Mouse (Mus musculus) kidney, adult 2 months (tissue): ENCODE results near the gene Gpd1. TPM values are rescaled to one million over a fixed set of nuclear protein-coding genes. Genes with fewer than 3 reads are reported as not detected.
A peak's percentile ranks its signal among the peaks of the same experiment; 100 is the strongest.
"Not testable (repeated sequence)": the region's sequence is repeated elsewhere in the genome, so short reads cannot be mapped to it uniquely, and the experiment has no call there.

Experiments
- DNase-seq: peaks from one replicate; pipeline ENCODE4 v3.0.0; 2021
- H3K27ac ChIP-seq: fragments of 200-500 bp; 2 replicates; pipeline ENCODE4 v1.5.1; 2012; ENCODE audit warnings: low read depth, low read length, control low read depth, inconsistent platforms; ENCODE audit not compliant: insufficient read depth
- H3K27me3 ChIP-seq: fragments of 200-500 bp; replicated peaks from 2 replicates; pipeline ENCODE4 v1.6.1; 2012; ENCODE audit warnings: mild to moderate bottlenecking, moderate library complexity, low read length, inconsistent platforms; ENCODE audit not compliant: control insufficient read depth, insufficient read depth
- H3K36me3 ChIP-seq: fragments of 200-500 bp; 2 replicates; pipeline ENCODE4 v1.6.1; 2012; ENCODE audit warnings: mild to moderate bottlenecking, moderate library complexity, low read length, inconsistent platforms; ENCODE audit not compliant: control insufficient read depth, insufficient read depth
- H3K4me1 ChIP-seq: fragments of 200-500 bp; 2 replicates; pipeline ENCODE4 v1.6.1; 2011; ENCODE audit warnings: low read length; ENCODE audit not compliant: control insufficient read depth, insufficient read depth
- H3K4me3 ChIP-seq: fragments of 200-500 bp; 2 replicates; pipeline ENCODE4 v1.5.1; 2011; ENCODE audit warnings: mild to moderate bottlenecking, low read depth, low read length, control low read depth; ENCODE audit not compliant: insufficient read depth
- CTCF ChIP-seq: fragments of 200-500 bp; conservative IDR thresholded peaks from 2 replicates; pipeline ENCODE4 v1.5.1; 2011; ENCODE audit warnings: low read depth, mild to moderate bottlenecking, control low read depth, low read length, moderate library complexity, mixed read lengths; ENCODE audit not compliant: insufficient read depth, insufficient read length
- POLR2A ChIP-seq: fragments of 200-500 bp; IDR thresholded peaks from one replicate; pipeline ENCODE4 v1.6.1; 2011; ENCODE audit warnings: low read depth, low read length, control low read depth
- WGBS: fragments of 180-500 bp; shearing (Covaris S2); methylation state at CpG from one replicate; pipeline ENCODE4 v1.1.7; 2018; 5-methylcytosine and 5-hydroxymethylcytosine counted together
- polyA plus RNA-seq: library from polyadenylated mRNA; depleted of rRNA; stranded (reverse); fragments of >200 nt; gene quantifications from 2 replicates; pipeline ENCODE4 v1.2.3, GENCODE M21; 2012

Gene Gpd1
- polyA plus RNA-seq, 1 experiment = 506 TPM

GRCm38 (mm10) chr15:99691976-99692375 lies 25.3 kb upstream of the Gpd1 start:
- no peak for TF ChIP-seq CTCF
- no peak for TF ChIP-seq POLR2A
- Histone ChIP-seq H3K27ac (no peak overlapping the region), H3K4me3 (no peak overlapping the region), H3K36me3 (no peaks in the 10 kb centered on the region), H3K27me3 (no peaks in the 10 kb centered on the region), H3K4me1 (no peaks in the 10 kb centered on the region)
- no peak for DNase-seq
- WGBS = 61% methylated on average over 9 of the region's 9 CpGs

- TF ChIP-seq POLR2A (no peak), CTCF (no peak)
- no peak overlapping the region for H3K4me3 ChIP-seq
- peaks cover 8% of the 10 kb centered on the region; the same call in 1 of the 2 replicates for H3K4me1 ChIP-seq
- no peaks in the 10 kb centered on the region for H3K36me3 ChIP-seq
- DNase-seq = no peak
- H3K27ac ChIP-seq = no peak overlapping the region
- WGBS = 20% methylated on average over 2 of the region's 2 CpGs
- H3K27me3 ChIP-seq = no peaks in the 10 kb centered on the region
Measured at GRCm38 (mm10) chr15:99697309-99697708, 20.0 kb upstream of the Gpd1 start.

GRCm38 (mm10) chr15:99698533-99699085 lies 18.7 kb upstream of the Gpd1 start:
- Histone ChIP-seq H3K27ac (no peak overlapping the region), H3K27me3 (no peaks in the 10 kb centered on the region), H3K4me3 (no peak overlapping the region), H3K4me1 (peaks cover 18% of the 10 kb centered on the region), H3K36me3 (no peaks in the 10 kb centered on the region)
- no peak for DNase-seq
- TF ChIP-seq POLR2A (no peak), CTCF (no peak)
- 33% methylated on average over 20 of the region's 20 CpGs for WGBS

GRCm38 (mm10) chr15:99699715-99700114 lies 17.6 kb upstream of the Gpd1 start:
- Histone ChIP-seq H3K27me3 (no peaks in the 10 kb centered on the region), H3K4me3 (no peak overlapping the region), H3K4me1 (peaks cover 25% of the 10 kb centered on the region), H3K27ac (no peak overlapping the region), H3K36me3 (no peaks in the 10 kb centered on the region)
- TF ChIP-seq POLR2A (no peak), CTCF (no peak)
- DNase-seq = no peak
- 70% methylated on average over 10 of the region's 10 CpGs for WGBS

- peaks cover 29% of the 10 kb centered on the region for H3K4me1 ChIP-seq
- H3K27me3 ChIP-seq = no peaks in the 10 kb centered on the region
- TF ChIP-seq POLR2A (no peak), CTCF (no peak)
- no peak overlapping the region for H3K4me3 ChIP-seq
- DNase-seq = peak; percentile 47
- no peaks in the 10 kb centered on the region for H3K36me3 ChIP-seq
- 73% methylated on average over 18 of the region's 18 CpGs for WGBS
- H3K27ac ChIP-seq = no peak overlapping the region
Measured at GRCm38 (mm10) chr15:99700219-99701106, 16.9 kb upstream of the Gpd1 start.

GRCm38 (mm10) chr15:99701640-99701998 lies 15.7 kb upstream of the Gpd1 start:
- peak overlapping the region; percentile 69 for H3K4me3 ChIP-seq
- DNase-seq, H3K36me3 ChIP-seq, H3K27me3 ChIP-seq: not testable (repeated sequence)
- H3K4me1 ChIP-seq = peaks cover 29% of the 10 kb centered on the region
- H3K27ac ChIP-seq = peak overlapping the region; percentile 46; the same call in 1 of the 2 replicates
- 37% methylated on average over 16 of the region's 16 CpGs for WGBS
